Mouse (Mus musculus) gastrocnemius, postnatal 4 days (tissue): ENCODE results near the gene Kcnip4. TPM values are rescaled to one million over a fixed set of nuclear protein-coding genes. Genes with fewer than 3 reads are reported as not detected.

Experiments
- DNase-seq, 2 experiments: peaks; one replicate each; pipeline ENCODE4 v3.0.0; 2021 to 2022; ENCODE audit warnings: low spot score in 2 of 2, mixed read lengths in 2 of 2
- total RNA-seq, 2 experiments: library from RNA; stranded (reverse); gene quantifications; 2 replicates each; pipeline ENCODE4 v1.2.3; 2021

Kcnip4 gene
- total RNA-seq, 2 experiments from 2014 or later: 0.65 to 0.74 TPM

- DNase-seq: no peak
Observed at GRCm38 (mm10) chr5:49259356-49259755, 265.4 kb downstream of the Kcnip4 start.

- DNase-seq: no peak
Observed at GRCm38 (mm10) chr5:49256850-49257249, 267.9 kb downstream of the Kcnip4 start.

GRCm38 (mm10) chr5:49255983-49256382, 268.7 kb downstream of the Kcnip4 start:
- DNase-seq: no peak

- DNase-seq: no peak
Observed at GRCm38 (mm10) chr5:49247081-49247480, 277.6 kb downstream of the Kcnip4 start.

GRCm38 (mm10) chr5:49244414-49244813, 280.3 kb downstream of the Kcnip4 start:
- no peak for DNase-seq

- no peak for DNase-seq
Observed at GRCm38 (mm10) chr5:49241708-49242107, 283.0 kb downstream of the Kcnip4 start.

- DNase-seq: no peak
Observed at GRCm38 (mm10) chr5:49201164-49201756, 323.4 kb downstream of the Kcnip4 start.

GRCm38 (mm10) chr5:49188236-49188635, 336.5 kb downstream of the Kcnip4 start:
- no peak for DNase-seq

- DNase-seq: no peak
Observed at GRCm38 (mm10) chr5:49150116-49150811, 374.4 kb downstream of the Kcnip4 start.

- no peak for DNase-seq
Observed at GRCm38 (mm10) chr5:49149684-49150083, 375.0 kb downstream of the Kcnip4 start.

GRCm38 (mm10) chr5:49095432-49095831, 429.3 kb downstream of the Kcnip4 start:
- DNase-seq: no peak

- no peak for DNase-seq
Observed at GRCm38 (mm10) chr5:49094945-49095344, 429.8 kb downstream of the Kcnip4 start.

GRCm38 (mm10) chr5:49094306-49094705, 430.4 kb downstream of the Kcnip4 start:
- DNase-seq: no peak

- peak; percentile 55 to 58 for DNase-seq
Observed at GRCm38 (mm10) chr5:49090122-49090680, 434.5 kb downstream of the Kcnip4 start.

- DNase-seq: no peak
Observed at GRCm38 (mm10) chr5:49065646-49066045, 459.1 kb downstream of the Kcnip4 start.

- DNase-seq: no peak
Observed at GRCm38 (mm10) chr5:49058926-49059325, 465.8 kb downstream of the Kcnip4 start.

GRCm38 (mm10) chr5:49057636-49058340, 466.9 kb downstream of the Kcnip4 start:
- DNase-seq: no peak

GRCm38 (mm10) chr5:49047960-49048359, 476.7 kb downstream of the Kcnip4 start:
- DNase-seq: no peak

GRCm38 (mm10) chr5:49041259-49041845, 483.4 kb downstream of the Kcnip4 start:
- no peak for DNase-seq

- no peak for DNase-seq
Observed at GRCm38 (mm10) chr5:48997359-48997758, 527.3 kb downstream of the Kcnip4 start.

- no peak for DNase-seq
Observed at GRCm38 (mm10) chr5:48989145-48989659, 535.5 kb downstream of the Kcnip4 start.
